Mouse (Mus musculus) midbrain, postnatal 0 days (tissue): ENCODE data around the gene Slc4a4. TPM values are rescaled to one million over a fixed set of nuclear protein-coding genes. Genes with fewer than 3 reads are reported as not detected.

Source experiments
- ATAC-seq: fragments of 200-750 bp; cut with Nextera tagmentation; 2 replicates; pipeline ENCODE4 v1.8.0; 2017; ENCODE audit warnings: moderate number of reproducible peaks, mild to moderate bottlenecking, moderate TSS enrichment, moderate library complexity; ENCODE audit not compliant: low FRiP score
- DNase-seq: peaks from one replicate; pipeline ENCODE4 v3.0.0-alpha.2; 2015; ENCODE audit warnings: low spot score
- H3K27ac ChIP-seq: fragments of 300-500 bp; sonication (generic); 2 replicates; pipeline ENCODE4 v1.5.1; 2014; ENCODE audit warnings: low read depth, mild to moderate bottlenecking, low read length, mixed read lengths
- H3K27me3 ChIP-seq: fragments of 300-500 bp; sonication (generic); 2 replicates; pipeline ENCODE4 v1.6.1; 2014; ENCODE audit warnings: low read length, control low read depth, mixed read lengths; ENCODE audit not compliant: insufficient read depth
- H3K36me3 ChIP-seq: fragments of 300-500 bp; sonication (generic); 2 replicates; pipeline ENCODE4 v1.6.1; 2014; ENCODE audit warnings: low read length, control low read depth, mixed read lengths; ENCODE audit not compliant: insufficient read depth
- H3K4me1 ChIP-seq: fragments of 300-500 bp; sonication (generic); 2 replicates; pipeline ENCODE4 v1.6.1; 2014; ENCODE audit warnings: mild to moderate bottlenecking, control low read depth, antibody characterized with exemption, low read length, mixed read lengths; ENCODE audit not compliant: insufficient read depth
- H3K4me2 ChIP-seq: fragments of 300-500 bp; sonication (generic); 2 replicates; pipeline ENCODE4 v1.6.1; 2014; ENCODE audit warnings: low read depth, mild to moderate bottlenecking, low read length, mixed read lengths; ENCODE audit not compliant: poor library complexity, severe bottlenecking
- H3K4me3 ChIP-seq: fragments of 300-500 bp; sonication (generic); 2 replicates; pipeline ENCODE4 v1.5.1; 2014; ENCODE audit warnings: low read depth, mild to moderate bottlenecking, low read length, moderate library complexity
- H3K9ac ChIP-seq: fragments of 300-500 bp; sonication (generic); replicated peaks from 2 replicates; pipeline ENCODE4 v1.6.1; 2014; ENCODE audit warnings: mild to moderate bottlenecking, low read length, moderate library complexity, mixed read lengths; ENCODE audit not compliant: poor library complexity, severe bottlenecking
- H3K9me3 ChIP-seq: fragments of 300-500 bp; sonication (generic); 2 replicates; pipeline ENCODE4 v1.6.1; 2016; ENCODE audit warnings: low read length, control low read depth
- CTCF ChIP-seq: IDR thresholded peaks from 2 replicates; pipeline ENCODE4 v1.5.1; 2016; ENCODE audit warnings: antibody characterized with exemption, mild to moderate bottlenecking
- WGBS: fragments of 180-500 bp; shearing (Covaris S2); extraction: QIAGEN DNeasy Blood & Tissue Kit; methylation state at CpG from one replicate; pipeline ENCODE4 v1.1.7; 2014; 5-methylcytosine and 5-hydroxymethylcytosine counted together
- polyA plus RNA-seq: library from polyadenylated mRNA; unstranded; fragments of >200 nt; fragmentation: Nextera tagmentation; extraction: Ambion mirVana; gene quantifications from 2 replicates; pipeline ENCODE4 v1.2.1, GENCODE M21; 2015
- total RNA-seq: library from RNA; depleted of rRNA; stranded (reverse); fragments of >200 nt; gene quantifications from 2 replicates; pipeline ENCODE4 v1.2.3, GENCODE M21; 2014

Slc4a4 gene
- total and polyA plus RNA-seq, 2 experiments from 2014 or later, result 17.4 to 57.3 TPM

DNA sequence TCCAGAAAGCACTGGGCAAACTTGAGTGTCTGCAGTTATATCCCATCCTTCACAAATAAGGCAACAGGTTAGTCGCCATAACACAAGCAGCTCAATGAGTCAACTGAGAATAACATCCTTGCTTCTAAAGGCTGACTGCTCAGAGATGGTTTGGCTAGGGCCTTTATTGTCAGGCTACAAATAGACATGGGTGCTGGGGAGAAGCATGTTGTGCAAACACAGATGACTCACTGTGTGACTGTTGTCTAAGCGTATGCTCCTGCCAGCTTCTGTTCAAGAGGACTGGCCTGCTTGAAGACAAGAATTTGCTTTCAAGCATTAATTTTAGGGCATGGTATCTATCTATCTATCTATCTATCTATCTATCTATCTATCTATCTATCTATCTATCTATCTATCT lies 253.5 kb downstream of the Slc4a4 start:
- TF ChIP-seq CTCF, result no peak
- H3K36me3 ChIP-seq, result no peaks in the 10 kb centered on the region
- DNase-seq (no peak), ATAC-seq (no peak)
- H3K4me3 ChIP-seq, result no peak overlapping the region
- H3K27me3 ChIP-seq, result no peaks in the 10 kb centered on the region
- no peaks in the 10 kb centered on the region for H3K9me3 ChIP-seq
- H3K9ac ChIP-seq, result no peak overlapping the region
- 96% methylated on average over 2 of the region's 2 CpGs for WGBS
- no peak overlapping the region for H3K27ac ChIP-seq
- H3K4me2 ChIP-seq, result no peak overlapping the region
- no peaks in the 10 kb centered on the region for H3K4me1 ChIP-seq

GRCm38 (mm10) chr5:89141761-89142160 lies 255.1 kb downstream of the Slc4a4 start:
- 81% methylated on average over 2 of the region's 2 CpGs for WGBS
- Histone ChIP-seq H3K9ac (no peak overlapping the region), H3K27me3 (no peaks in the 10 kb centered on the region), H3K4me2 (no peak overlapping the region), H3K36me3 (no peaks in the 10 kb centered on the region), H3K27ac (no peak overlapping the region; the same call in 1 of the 2 replicates), H3K4me1 (no peaks in the 10 kb centered on the region), H3K9me3 (no peaks in the 10 kb centered on the region), H3K4me3 (no peak overlapping the region)
- no peak for TF ChIP-seq CTCF
- ATAC-seq, result no peak
- no peak for DNase-seq

- no peak for ATAC-seq
- Histone ChIP-seq H3K27me3 (no peaks in the 10 kb centered on the region), H3K4me1 (no peaks in the 10 kb centered on the region), H3K9me3 (no peaks in the 10 kb centered on the region), H3K4me2 (no peak overlapping the region), H3K4me3 (no peak overlapping the region), H3K27ac (no peak overlapping the region), H3K9ac (no peak overlapping the region), H3K36me3 (no peaks in the 10 kb centered on the region)
- TF ChIP-seq CTCF, result no peak
- no peak for DNase-seq
- WGBS, result 89% methylated on average over 2 of the region's 2 CpGs
These were observed 259.7 kb downstream of the Slc4a4 start for GRCm38 (mm10) chr5:89146276-89146675.

DNA sequence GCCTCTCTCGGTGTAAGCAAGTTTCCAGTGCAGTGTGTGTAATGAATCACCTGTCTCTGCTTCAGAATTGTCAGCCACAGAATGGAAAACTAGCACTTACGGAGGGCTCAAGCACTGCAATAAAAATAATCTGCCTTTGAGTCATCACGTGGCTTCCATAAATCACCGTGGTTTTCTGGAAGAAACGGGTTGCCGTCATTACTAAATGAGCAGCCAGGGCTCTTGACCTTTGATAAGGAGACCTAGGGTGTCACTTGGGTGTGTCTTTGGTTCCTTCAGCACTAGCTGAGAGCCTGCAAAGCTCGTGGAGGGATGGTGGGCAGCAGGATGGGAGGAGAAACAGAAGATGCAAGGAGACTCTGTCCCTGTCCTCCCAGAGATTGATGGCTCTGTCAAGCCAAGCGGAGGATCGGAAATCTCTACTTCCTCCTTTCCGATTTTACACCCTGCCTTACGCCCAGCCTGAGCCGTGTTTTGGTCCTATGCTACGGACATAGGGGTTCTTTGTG lies 260.7 kb downstream of the Slc4a4 start:
- 90% methylated on average over 13 of the region's 13 CpGs for WGBS
- Histone ChIP-seq H3K4me2 (no peak overlapping the region), H3K4me1 (no peaks in the 10 kb centered on the region), H3K27ac (no peak overlapping the region), H3K4me3 (no peak overlapping the region), H3K36me3 (no peaks in the 10 kb centered on the region), H3K9me3 (no peaks in the 10 kb centered on the region), H3K9ac (no peak overlapping the region), H3K27me3 (no peaks in the 10 kb centered on the region)
- ATAC-seq, result no peak
- DNase-seq, result no peak
- TF ChIP-seq CTCF, result no peak

- no peaks in the 10 kb centered on the region for H3K9me3 ChIP-seq
- H3K4me2 ChIP-seq, result no peak overlapping the region
- no peaks in the 10 kb centered on the region for H3K4me1 ChIP-seq
- no peak overlapping the region for H3K27ac ChIP-seq
- no peak overlapping the region for H3K9ac ChIP-seq
- ATAC-seq, result no peak
- H3K4me3 ChIP-seq, result no peak overlapping the region
- no peak for TF ChIP-seq CTCF
- no peak for DNase-seq
- H3K27me3 ChIP-seq, result no peaks in the 10 kb centered on the region
- 23% methylated on average over 2 of the region's 2 CpGs for WGBS
- no peaks in the 10 kb centered on the region for H3K36me3 ChIP-seq
These were observed 262.9 kb downstream of the Slc4a4 start for GRCm38 (mm10) chr5:89149436-89150040.

DNA sequence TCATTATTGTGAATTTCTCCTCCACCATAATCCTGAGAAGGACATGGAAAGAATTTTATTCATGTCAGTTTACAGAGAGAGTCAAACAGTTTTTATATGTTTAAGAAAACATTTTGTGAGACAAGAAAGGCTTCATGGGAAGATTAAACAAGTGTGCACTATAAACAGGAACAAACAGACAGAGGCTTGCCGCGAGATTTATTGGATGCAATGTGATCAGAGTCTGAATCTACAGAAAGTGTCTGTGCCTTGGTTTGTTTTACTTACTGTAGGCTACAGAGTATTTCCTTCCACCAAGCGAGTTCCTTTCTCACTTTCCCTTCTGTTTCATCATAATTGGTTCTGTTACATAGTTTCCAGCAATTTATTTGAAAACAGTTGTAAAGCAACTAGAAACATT lies 264.5 kb downstream of the Slc4a4 start:
- Histone ChIP-seq H3K36me3 (no peaks in the 10 kb centered on the region), H3K4me3 (no peak overlapping the region)
- WGBS, result 84% methylated on average over 3 of the region's 3 CpGs

More for the DNA sequence above, 264.5 kb downstream of the Slc4a4 start:
- no peak overlapping the region for H3K27ac ChIP-seq
- no peak for TF ChIP-seq CTCF
- no peaks in the 10 kb centered on the region for H3K27me3 ChIP-seq
- ATAC-seq, result no peak
- no peak overlapping the region for H3K9ac ChIP-seq
- no peaks in the 10 kb centered on the region for H3K4me1 ChIP-seq
- no peak overlapping the region for H3K4me2 ChIP-seq
- H3K9me3 ChIP-seq, result no peaks in the 10 kb centered on the region
- no peak for DNase-seq
